Mouse (Mus musculus) embryo, embryonic 9.5 days (tissue): ENCODE measurements around the gene Brpf3.
"Not testable (repeated sequence)": the region's sequence is repeated elsewhere in the genome, so short reads cannot be mapped to it uniquely, and the experiment has no call there.

Experiments
- DNase-seq: peaks from one replicate; pipeline ENCODE4 v3.0.0-alpha.2; 2017; ENCODE audit errors: extremely low spot score

The Brpf3 gene

GRCm38 (mm10) chr17:28799291-28800160, 1.4 kb upstream of the Brpf3 start:
- DNase-seq = no peak

GRCm38 (mm10) chr17:28800281-28800670, 614 bp upstream of the Brpf3 start:
- DNase-seq = no peak

DNA sequence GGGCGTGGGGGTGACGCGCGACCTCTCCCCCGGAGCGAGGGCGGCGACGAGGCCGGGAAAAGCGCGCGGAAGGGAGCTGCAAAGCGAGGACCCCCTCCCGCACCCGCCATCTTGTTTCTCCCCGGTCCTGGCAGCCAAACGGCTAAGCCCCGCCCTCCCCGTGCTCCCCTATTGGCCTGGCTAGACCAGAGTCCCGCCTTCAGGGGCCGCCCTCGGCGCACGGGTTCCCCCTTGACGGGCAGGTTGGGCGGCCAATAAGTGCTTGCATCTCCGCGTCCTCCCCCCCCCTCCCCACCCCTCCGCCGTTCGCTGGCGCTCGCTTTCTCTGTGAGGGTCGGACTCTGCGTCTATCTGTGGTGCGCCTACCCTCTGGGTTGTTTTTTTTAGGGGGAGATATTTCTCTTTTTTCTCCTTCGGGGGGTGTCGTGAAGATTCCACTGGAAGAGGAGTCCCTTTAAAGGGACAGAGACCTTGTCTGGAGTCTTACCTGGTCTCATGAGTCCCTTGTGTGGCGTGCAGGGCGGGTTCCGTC, 650 bp downstream of the Brpf3 start:
- DNase-seq = peak; percentile 100

- DNase-seq = no peak
Observed at GRCm38 (mm10) chr17:28802006-28802481, 1.2 kb downstream of the Brpf3 start.

DNA sequence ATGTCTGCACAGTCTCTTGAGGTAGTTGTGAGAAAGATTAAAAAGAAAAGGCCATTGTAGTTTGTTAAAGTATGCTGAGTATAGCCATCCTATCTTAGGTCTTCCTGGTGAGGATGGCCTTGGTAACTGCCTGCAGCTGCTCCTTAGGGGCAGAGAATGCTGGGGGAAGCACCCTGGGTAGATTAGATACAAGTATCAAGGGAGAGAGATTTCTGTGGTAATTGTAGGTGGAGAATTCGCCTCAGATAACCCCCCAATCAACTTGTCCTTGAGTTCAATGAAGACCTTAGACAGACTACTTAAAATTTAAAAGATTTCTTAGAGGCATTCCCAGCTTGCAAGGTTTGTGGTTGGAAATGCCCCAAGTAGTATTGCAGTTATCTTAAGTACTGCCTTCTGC, 2.4 kb downstream of the Brpf3 start:
- no peak for DNase-seq

DNA sequence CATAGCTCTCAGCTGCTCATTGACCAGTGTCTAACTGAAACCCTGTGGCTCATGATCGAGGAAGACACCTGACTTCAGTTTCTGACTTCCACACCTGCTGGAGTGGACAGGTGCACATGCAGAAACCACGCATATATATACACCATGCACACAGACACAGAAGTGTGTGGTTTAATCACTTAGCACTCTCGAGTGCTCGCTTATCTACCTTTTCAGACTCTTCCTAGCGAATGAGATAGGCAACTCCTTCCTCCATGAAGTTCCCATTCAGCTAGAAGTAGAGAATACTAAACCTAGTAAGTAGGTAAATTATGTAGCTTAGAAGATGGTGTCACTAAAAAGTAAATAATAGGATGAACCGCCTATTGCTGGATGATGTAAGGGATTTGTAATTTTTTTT, 4.1 kb downstream of the Brpf3 start:
- no peak for DNase-seq

GRCm38 (mm10) chr17:28806770-28807169, 5.9 kb downstream of the Brpf3 start:
- no peak for DNase-seq

DNA sequence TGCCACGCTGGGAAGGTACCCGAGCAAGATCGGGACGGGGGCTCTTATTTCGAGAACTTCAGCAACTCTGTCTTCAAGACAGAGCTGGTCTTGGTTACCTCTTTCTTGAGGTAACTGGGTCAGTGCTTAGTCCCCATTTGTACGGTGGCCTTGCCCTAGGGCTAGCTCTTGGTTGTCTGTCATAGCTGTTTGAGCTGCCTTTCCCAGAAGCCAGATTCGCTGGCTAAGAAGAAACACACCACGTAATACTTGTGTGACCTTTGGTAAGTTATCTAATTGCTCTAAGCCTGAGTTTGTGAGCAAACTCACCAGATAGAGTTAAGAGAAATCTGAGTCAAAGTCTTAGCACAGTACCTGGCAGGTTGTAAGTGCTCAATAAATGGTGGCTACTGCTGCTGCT, 7.8 kb downstream of the Brpf3 start:
- DNase-seq = no peak

DNA sequence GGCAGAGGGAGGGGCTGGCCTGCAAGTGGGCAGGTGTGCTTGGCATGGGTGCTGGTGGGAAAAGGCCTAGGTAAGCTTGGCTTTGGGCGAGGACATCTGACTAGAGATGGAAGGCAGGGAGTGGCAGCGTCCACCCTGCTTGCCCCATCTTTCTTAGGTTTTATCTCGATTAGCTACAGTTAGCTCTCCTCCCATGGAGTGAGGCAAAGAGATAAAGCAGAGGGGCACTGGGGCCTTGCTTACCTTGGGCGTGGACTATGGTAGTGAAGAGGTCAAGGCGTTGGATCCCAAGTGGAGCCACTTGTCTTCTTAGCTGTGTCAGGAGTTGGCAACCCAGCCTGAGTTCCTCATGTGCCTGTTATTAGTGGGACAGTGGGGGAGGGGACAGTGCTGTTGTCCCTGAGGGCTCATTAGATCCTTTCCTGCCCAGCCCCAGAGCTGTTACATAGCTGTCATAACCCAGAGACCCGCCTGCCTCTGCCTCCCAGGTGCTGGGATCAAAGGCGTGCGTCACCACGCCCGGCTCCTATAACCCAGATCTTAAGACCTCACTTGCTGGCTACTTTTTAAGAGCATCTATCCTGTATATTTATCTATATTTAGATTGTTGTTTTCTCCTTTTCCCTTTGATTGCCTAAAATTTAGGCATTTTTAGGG, 8.4 kb downstream of the Brpf3 start:
- no peak for DNase-seq

DNA sequence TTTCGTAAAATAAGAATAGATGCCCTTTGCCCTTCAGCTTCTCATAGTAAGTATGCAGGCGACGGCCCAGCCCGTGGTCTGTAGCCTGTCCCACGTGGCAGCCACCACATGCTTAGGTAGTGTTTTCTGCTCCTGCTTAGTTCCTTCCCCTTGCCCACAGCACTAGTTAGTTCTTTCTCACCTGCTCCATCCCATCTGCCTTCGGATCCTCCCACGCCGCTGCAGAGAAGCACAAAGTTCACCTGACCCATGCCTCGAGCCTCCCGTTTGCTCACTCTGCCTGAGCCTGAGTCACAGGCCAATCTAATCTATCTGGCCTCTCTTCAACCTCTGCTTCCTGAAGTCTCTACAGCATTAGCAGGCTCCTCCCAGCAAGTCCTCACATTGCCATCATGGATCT, 11.5 kb downstream of the Brpf3 start:
- DNase-seq = no peak

GRCm38 (mm10) chr17:28814529-28815097, 13.7 kb downstream of the Brpf3 start:
- no peak for DNase-seq

- DNase-seq = no peak
Observed at GRCm38 (mm10) chr17:28815384-28816004, 14.6 kb downstream of the Brpf3 start.

- not testable (repeated sequence) for DNase-seq
Observed at GRCm38 (mm10) chr17:28816326-28816725, 15.4 kb downstream of the Brpf3 start.

DNA sequence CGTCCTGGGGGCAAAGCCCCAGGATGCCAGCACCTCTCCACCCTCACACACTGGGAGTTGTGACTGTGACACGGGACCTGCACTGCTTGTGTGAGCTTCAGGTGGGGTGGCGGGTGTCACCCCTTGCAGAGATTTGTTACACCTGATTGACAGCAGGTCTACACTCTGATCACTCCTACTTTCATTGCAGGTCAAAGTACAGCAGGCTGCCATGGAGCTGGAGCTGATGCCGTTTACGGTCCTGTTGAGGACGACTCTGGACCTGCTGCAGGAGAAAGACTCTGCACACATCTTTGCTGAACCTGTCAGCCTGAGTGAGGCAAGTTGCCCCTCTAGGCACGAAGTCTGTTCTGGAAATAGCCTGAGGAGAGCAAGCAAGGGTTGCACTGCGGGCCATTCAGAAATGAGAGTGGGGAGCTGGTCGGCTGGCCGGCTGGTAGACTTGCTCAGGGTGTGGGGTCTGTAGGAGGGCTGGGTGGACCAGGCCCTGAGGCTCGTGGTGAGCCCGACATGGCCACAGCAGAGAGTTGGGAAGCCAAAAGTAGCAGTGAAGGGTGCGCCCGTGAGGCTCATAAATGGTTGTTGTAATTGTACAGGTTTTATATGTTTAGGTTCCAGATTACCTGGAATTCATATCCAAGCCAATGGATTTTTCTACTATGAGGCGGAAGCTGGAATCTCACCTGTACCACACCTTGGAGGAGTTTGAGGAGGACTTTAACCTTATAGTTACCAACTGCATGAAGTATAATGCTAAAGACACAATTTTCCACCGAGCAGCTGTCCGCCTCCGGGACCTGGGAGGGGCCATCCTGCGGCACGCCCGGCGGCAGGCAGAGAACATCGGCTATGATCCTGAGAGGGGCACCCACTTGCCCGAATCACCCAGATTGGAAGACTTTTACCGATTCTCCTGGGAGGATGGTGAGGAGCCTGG, 16.3 kb downstream of the Brpf3 start:
- DNase-seq = no peak

GRCm38 (mm10) chr17:28820189-28820588, 19.3 kb downstream of the Brpf3 start:
- no peak for DNase-seq

DNA sequence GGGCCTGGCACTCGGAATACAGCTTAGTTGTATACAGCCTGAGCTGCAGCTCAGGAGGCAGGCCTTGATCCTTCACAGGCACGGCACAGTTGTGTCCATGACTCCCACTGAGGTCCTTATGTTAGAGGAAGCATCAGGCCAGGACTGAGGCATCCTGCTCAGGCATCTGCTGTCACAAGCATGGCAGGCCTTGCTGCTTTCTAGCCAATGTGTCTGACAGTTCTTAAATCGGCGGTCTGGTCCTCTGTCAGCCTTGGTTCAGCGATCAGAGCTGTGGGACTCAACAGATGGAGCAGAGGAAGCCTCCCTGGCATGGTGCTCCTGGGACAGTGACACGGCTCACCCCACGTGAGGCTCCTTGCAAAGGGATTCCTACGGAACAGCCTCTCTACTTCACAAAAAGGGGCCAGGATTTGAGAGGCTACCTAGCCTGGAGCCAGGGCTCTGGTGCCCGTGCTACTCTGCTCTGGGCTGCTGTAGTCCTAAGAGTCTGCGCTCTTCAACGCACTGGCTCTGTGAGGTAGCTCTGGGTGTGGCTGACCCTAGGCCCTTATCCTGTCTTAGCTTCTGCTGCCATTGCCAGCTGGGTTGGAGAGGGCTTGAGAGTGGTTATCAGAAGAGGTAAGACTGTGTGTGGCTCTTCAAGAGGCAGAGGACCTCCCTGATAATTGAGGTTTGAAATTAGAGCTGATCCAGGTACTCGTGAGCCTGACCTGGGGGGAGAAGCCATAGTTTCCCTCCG, 22.3 kb downstream of the Brpf3 start:
- no peak for DNase-seq

DNA sequence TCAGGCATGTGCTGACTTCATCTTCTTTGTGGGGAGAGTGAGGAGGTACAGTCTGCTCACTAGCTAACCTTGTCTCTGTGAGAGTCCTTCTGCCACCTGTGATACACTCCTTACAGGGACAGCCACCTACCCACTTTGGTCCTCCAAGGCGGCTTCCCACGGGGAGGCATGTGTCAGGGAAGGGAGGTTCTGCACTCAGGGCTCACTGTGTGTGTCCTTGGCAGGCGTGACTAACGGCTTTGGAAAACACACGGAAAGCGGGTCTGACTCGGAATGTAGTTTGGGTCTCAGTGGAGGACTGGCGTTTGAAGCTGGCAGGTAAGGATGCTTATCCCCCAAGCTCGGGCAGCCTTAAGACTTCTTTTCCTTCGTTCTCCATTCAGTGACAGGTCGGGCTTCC, 22.9 kb downstream of the Brpf3 start:
- no peak for DNase-seq

GRCm38 (mm10) chr17:28824896-28825295, 24.0 kb downstream of the Brpf3 start:
- DNase-seq = no peak

- DNase-seq = no peak
Observed at GRCm38 (mm10) chr17:28825359-28826041, 24.6 kb downstream of the Brpf3 start.
